Comparison of ENCODE assay signal across 8 mouse cellular contexts in the genomic region with DNA sequence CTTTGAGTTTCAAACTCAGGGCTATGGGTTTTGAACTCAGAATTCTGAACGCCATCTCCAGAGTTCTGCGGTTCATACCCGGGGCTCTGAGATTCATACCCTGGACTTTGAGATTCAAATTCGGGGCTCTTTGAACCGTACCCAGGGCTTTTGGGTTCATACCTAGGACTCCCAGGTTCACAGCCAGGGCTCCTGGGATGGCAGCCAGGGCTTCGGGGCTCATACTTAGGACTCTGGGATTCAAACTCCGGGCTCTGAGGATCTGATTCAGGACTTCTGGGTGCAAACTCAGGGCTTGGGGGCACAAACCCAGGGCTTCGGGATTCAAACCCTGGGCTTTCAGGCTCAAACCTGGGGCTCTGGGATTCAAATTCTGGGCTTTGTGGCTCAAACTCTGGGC. TPM values are rescaled to one million over a fixed set of nuclear protein-coding genes. Genes with fewer than 3 reads are reported as not detected.
DNase-seq lines count a peak whose midpoint lies in the region; ATAC-seq lines count a peak whose summit lies in the region.

No protein-coding gene starts in this region.

- peak overlapping the region; percentile 99 for H3K4me3 ChIP-seq in megakaryocyte, embryonic 14.5 days (replicated peaks)
- peak overlapping the region; percentile 91 for H3K4me3 ChIP-seq in heart, embryonic 16.5 days (ENCODE audit: low read length)
- H3K4me3 ChIP-seq in limb, embryonic 13.5 days: peak overlapping the region; percentile 89
- H3K4me3 ChIP-seq in stomach, embryonic 16.5 days (replicated peaks; ENCODE audit: low read length): peak overlapping the region; percentile 97

- peaks cover 41% of the 10 kb centered on the region for H3K4me1 ChIP-seq in megakaryocyte, embryonic 14.5 days
- H3K4me1 ChIP-seq in heart, embryonic 16.5 days (ENCODE audit: control insufficient read depth, insufficient read depth, low read length): peaks cover 20% of the 10 kb centered on the region
- H3K4me1 ChIP-seq in limb, embryonic 13.5 days: peaks cover 22% of the 10 kb centered on the region
- peaks cover 22% of the 10 kb centered on the region for H3K4me1 ChIP-seq in stomach, embryonic 16.5 days (ENCODE audit: control insufficient read depth, insufficient read depth, low read length)

- peaks cover 28% of the 10 kb centered on the region for H3K36me3 ChIP-seq in megakaryocyte, embryonic 14.5 days (replicated peaks; ENCODE audit: low read length)
- peaks cover 15% of the 10 kb centered on the region for H3K36me3 ChIP-seq in heart, embryonic 16.5 days (ENCODE audit: control insufficient read depth, insufficient read depth)
- H3K36me3 ChIP-seq in limb, embryonic 13.5 days: peaks cover 39% of the 10 kb centered on the region
- H3K36me3 ChIP-seq in stomach, embryonic 16.5 days (ENCODE audit: control insufficient read depth, insufficient read depth, low read length): 0 out of 2 replicates have a peak, but pooled peaks cover 7% of the 10 kb centered on the region

- H3K9ac ChIP-seq in heart, embryonic 16.5 days (ENCODE audit: low read length): peak overlapping the region; percentile 99
- H3K9ac ChIP-seq in limb, embryonic 13.5 days: peak overlapping the region; percentile 98
- peak overlapping the region; percentile 97 for H3K9ac ChIP-seq in stomach, embryonic 16.5 days (ENCODE audit: low read length)

- 84% methylated on average over 8 of the region's 8 CpGs for WGBS in heart, embryonic 16.5 days
- WGBS in limb, embryonic 13.5 days: 93% methylated on average over 8 of the region's 8 CpGs
- WGBS in stomach, embryonic 16.5 days: 87% methylated on average over 8 of the region's 8 CpGs

- no peak overlapping the region; the same call in 1 of the 2 replicates for H3K27ac ChIP-seq in heart, embryonic 16.5 days (ENCODE audit: low read length)
- H3K27ac ChIP-seq in limb, embryonic 13.5 days: no peak overlapping the region
- H3K27ac ChIP-seq in stomach, embryonic 16.5 days (ENCODE audit: low read length): no peak overlapping the region

- ATAC-seq in megakaryocyte, adult 5-6 weeks (ENCODE audit: poor library complexity, severe bottlenecking): no peak
- no peak for ATAC-seq in heart, embryonic 16.5 days (replicated peaks; ENCODE audit: extremely low read depth, insufficient read depth, low FRiP score)
- no peak for ATAC-seq in limb, embryonic 13.5 days (ENCODE audit: low FRiP score, low read depth)
- no peak for ATAC-seq in stomach, embryonic 16.5 days (ENCODE audit: insufficient read depth, low FRiP score)

- H3K9me3 ChIP-seq in megakaryocyte, embryonic 14.5 days: no peaks in the 10 kb centered on the region
- no peaks in the 10 kb centered on the region for H3K9me3 ChIP-seq in heart, embryonic 16.5 days (replicated peaks; ENCODE audit: control insufficient read depth, low read length)
- no peaks in the 10 kb centered on the region for H3K9me3 ChIP-seq in limb, embryonic 13.5 days
- no peaks in the 10 kb centered on the region for H3K9me3 ChIP-seq in stomach, embryonic 16.5 days (replicated peaks; ENCODE audit: control insufficient read depth, low read length)

- H3K27me3 ChIP-seq in megakaryocyte, embryonic 14.5 days (replicated peaks): peaks cover 7% of the 10 kb centered on the region
- no peaks in the 10 kb centered on the region for H3K27me3 ChIP-seq in heart, embryonic 16.5 days (ENCODE audit: control insufficient read depth, insufficient read depth, low read length)
- no peaks in the 10 kb centered on the region for H3K27me3 ChIP-seq in limb, embryonic 13.5 days
- H3K27me3 ChIP-seq in stomach, embryonic 16.5 days (ENCODE audit: control insufficient read depth, insufficient read depth, low read length): no peaks in the 10 kb centered on the region

- DNase-seq in urinary bladder, postnatal 14 days (ENCODE audit: low spot score): no peak
- DNase-seq in thymus, postnatal 10 days (ENCODE audit: low spot score in 2 of 2): no peak
- no peak for DNase-seq in gastrocnemius, adult 8-10 months (ENCODE audit: low spot score in 2 of 2)

- H3K4me2 ChIP-seq in heart, embryonic 16.5 days (ENCODE audit: low read depth, low read length): peak overlapping the region; percentile 89
- peak overlapping the region; percentile 85 for H3K4me2 ChIP-seq in limb, embryonic 13.5 days (replicated peaks)
- peak overlapping the region; percentile 90 for H3K4me2 ChIP-seq in stomach, embryonic 16.5 days (ENCODE audit: low read depth, low read length)

RNA-seq across cellular contexts. Expression of a gene that starts 1.0 kb away (rescaled TPM):
- polyA plus RNA-seq in megakaryocyte, embryonic 14.5 days (2012; ENCODE audit: insufficient read depth, low replicate concordance): 21.5 and 31.6 TPM in 2 replicates
- 2.0 and 2.4 TPM in 2 replicates for total RNA-seq in megakaryocyte, adult 5-6 weeks (2015)
- 3.9 and 4.6 TPM in 2 replicates for total RNA-seq in megakaryocyte, adult 5-6 weeks (2017)
- 17.1 and 20.0 TPM in 2 replicates for polyA plus RNA-seq in heart, embryonic 16.5 days (2015; fragmentation: Nextera tagmentation; extraction: Ambion mirVana)
- 19.8 and 20.6 TPM in 2 replicates for polyA plus RNA-seq in limb, embryonic 13.5 days (2015; fragmentation: Nextera tagmentation; extraction: Ambion mirVana)
- 12.0 and 13.9 TPM in 2 replicates for polyA plus RNA-seq in stomach, embryonic 16.5 days (2015; fragmentation: Nextera tagmentation; extraction: Ambion mirVana)
- 10 to 100 TPM; 39.1 to 55.1 (median 41.1) TPM for total RNA-seq in gastrocnemius, adult 8-10 months (2022)

RNA-seq across cellular contexts. Expression of a gene that starts 31.5 kb away (rescaled TPM):
- 0.73 TPM in 1 of 2 replicates, not detected in the other for polyA plus RNA-seq in megakaryocyte, embryonic 14.5 days (2012; ENCODE audit: insufficient read depth, low replicate concordance)
- total RNA-seq in megakaryocyte, adult 5-6 weeks (2015): 3.2 and 6.1 TPM in 2 replicates
- 7.6 and 17.8 TPM in 2 replicates for total RNA-seq in megakaryocyte, adult 5-6 weeks (2017)
- 5.3 and 5.5 TPM in 2 replicates for polyA plus RNA-seq in heart, embryonic 16.5 days (2015; fragmentation: Nextera tagmentation; extraction: Ambion mirVana)
- 8.7 and 9.2 TPM in 2 replicates for polyA plus RNA-seq in limb, embryonic 13.5 days (2015; fragmentation: Nextera tagmentation; extraction: Ambion mirVana)
- 9.6 and 11.1 TPM in 2 replicates for polyA plus RNA-seq in stomach, embryonic 16.5 days (2015; fragmentation: Nextera tagmentation; extraction: Ambion mirVana)
- 1 to 10 TPM; 3.0 to 3.4 (median 3.1) TPM for total RNA-seq in gastrocnemius, adult 8-10 months (2022)

RNA-seq across cellular contexts. Expression of a gene that starts 42.6 kb away (rescaled TPM):
- 0.07 and 1.7 TPM in 2 replicates for polyA plus RNA-seq in megakaryocyte, embryonic 14.5 days (2012; ENCODE audit: insufficient read depth, low replicate concordance)
- total RNA-seq in megakaryocyte, adult 5-6 weeks (2015): 1.8 TPM in 2 replicates
- 5.0 TPM in 2 replicates for total RNA-seq in megakaryocyte, adult 5-6 weeks (2017)
- polyA plus RNA-seq in heart, embryonic 16.5 days (2015; fragmentation: Nextera tagmentation; extraction: Ambion mirVana): 4.5 and 4.9 TPM in 2 replicates
- 5.9 and 6.8 TPM in 2 replicates for polyA plus RNA-seq in limb, embryonic 13.5 days (2015; fragmentation: Nextera tagmentation; extraction: Ambion mirVana)
- polyA plus RNA-seq in stomach, embryonic 16.5 days (2015; fragmentation: Nextera tagmentation; extraction: Ambion mirVana): 6.2 and 6.7 TPM in 2 replicates
- total RNA-seq in gastrocnemius, adult 8-10 months (2022): 1 to 10 TPM; 1.5 to 2.5 (median 2.1) TPM

RNA-seq across cellular contexts. Expression of a gene that starts 48.3 kb away (rescaled TPM):
- 11.2 and 21.5 TPM in 2 replicates for polyA plus RNA-seq in megakaryocyte, embryonic 14.5 days (2012; ENCODE audit: insufficient read depth, low replicate concordance)
- 117 and 130 TPM in 2 replicates for total RNA-seq in megakaryocyte, adult 5-6 weeks (2015)
- total RNA-seq in megakaryocyte, adult 5-6 weeks (2017): 59.4 and 72.4 TPM in 2 replicates
- polyA plus RNA-seq in heart, embryonic 16.5 days (2015; fragmentation: Nextera tagmentation; extraction: Ambion mirVana): 3.3 and 8.1 TPM in 2 replicates
- polyA plus RNA-seq in limb, embryonic 13.5 days (2015; fragmentation: Nextera tagmentation; extraction: Ambion mirVana): 0.69 TPM in 2 replicates
- polyA plus RNA-seq in stomach, embryonic 16.5 days (2015; fragmentation: Nextera tagmentation; extraction: Ambion mirVana): 3.1 and 4.0 TPM in 2 replicates
- under 1 TPM; 0.07 to 0.25 (median 0.17) TPM for total RNA-seq in gastrocnemius, adult 8-10 months (2022)

RNA-seq across cellular contexts. Expression of a gene that starts 49.1 kb away (rescaled TPM):
- 5.5 TPM in 1 of 2 replicates, not detected in the other for polyA plus RNA-seq in megakaryocyte, embryonic 14.5 days (2012; ENCODE audit: insufficient read depth, low replicate concordance)
- total RNA-seq in megakaryocyte, adult 5-6 weeks (2015): 0.36 and 0.40 TPM in 2 replicates
- 1.7 and 2.8 TPM in 2 replicates for total RNA-seq in megakaryocyte, adult 5-6 weeks (2017)
- 4.7 and 5.6 TPM in 2 replicates for polyA plus RNA-seq in heart, embryonic 16.5 days (2015; fragmentation: Nextera tagmentation; extraction: Ambion mirVana)
- 7.6 and 7.9 TPM in 2 replicates for polyA plus RNA-seq in limb, embryonic 13.5 days (2015; fragmentation: Nextera tagmentation; extraction: Ambion mirVana)
- polyA plus RNA-seq in stomach, embryonic 16.5 days (2015; fragmentation: Nextera tagmentation; extraction: Ambion mirVana): 6.1 and 9.3 TPM in 2 replicates
- total RNA-seq in gastrocnemius, adult 8-10 months (2022): 1 to 10 TPM; 1.6 to 2.2 (median 1.7) TPM
